Mouse (Mus musculus): ENCODE results near the gene Klhl7.

Gene Klhl7

DNA sequence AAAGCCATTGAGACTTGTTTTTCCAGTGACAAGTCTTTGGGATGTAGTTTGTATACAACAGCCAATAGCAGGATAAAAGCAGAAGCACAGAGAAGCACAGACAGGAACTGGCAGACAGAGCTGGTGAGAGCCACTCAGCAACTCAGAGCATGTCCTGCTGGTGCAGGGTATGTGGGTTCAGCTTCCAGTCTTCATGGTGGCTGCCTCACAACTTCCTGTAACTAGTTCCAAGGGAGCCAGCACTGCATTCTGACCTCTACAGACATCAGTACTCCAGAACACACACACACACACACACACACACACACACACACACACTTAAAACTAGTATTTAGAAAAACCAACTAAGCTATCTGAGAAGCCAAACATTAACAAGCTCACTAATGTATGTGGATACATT is 71.7 kb downstream of the Klhl7 start:
- no peak for DNase-seq (ENCODE audit: low read depth, low spot score)

DNA sequence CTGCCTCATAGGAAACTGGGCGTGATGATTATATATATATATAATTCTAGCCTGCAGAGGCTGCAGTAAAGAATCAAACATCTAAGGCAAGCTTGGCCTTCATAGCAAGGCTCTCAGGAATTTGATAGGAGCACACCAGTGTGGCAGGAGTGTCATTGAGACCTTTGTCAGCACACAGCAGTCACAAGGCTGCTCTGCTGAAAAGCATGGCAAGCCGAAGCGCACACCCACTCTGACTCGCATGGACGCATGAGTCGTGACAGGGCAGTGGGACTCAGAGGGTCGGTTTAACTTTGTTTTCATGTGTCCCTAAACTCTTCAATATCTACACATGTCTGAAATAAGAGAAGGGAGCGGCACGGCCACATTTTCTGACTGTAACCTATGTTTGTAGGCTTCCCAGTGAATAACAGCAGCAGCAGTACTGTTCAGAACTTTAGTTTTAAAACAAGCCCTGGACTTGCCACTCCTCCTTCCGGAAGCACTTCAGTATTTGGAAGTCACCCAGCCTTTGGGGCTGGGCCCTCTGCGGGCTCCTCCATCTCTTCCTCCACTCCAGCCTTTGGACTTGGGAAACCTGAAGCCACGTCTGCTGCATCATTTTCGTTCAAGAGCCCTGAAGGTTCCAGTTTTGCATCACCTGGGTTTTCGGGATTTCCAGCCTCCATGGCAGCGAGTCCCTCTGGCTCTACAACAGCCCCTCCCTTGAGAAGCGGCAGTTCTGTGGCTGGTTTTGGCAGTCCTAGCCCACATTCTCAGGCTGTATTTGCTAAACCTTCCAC is 81.3 kb downstream of the Klhl7 start:
- DNase-seq (ENCODE audit: low read depth, low spot score): no peak

DNA sequence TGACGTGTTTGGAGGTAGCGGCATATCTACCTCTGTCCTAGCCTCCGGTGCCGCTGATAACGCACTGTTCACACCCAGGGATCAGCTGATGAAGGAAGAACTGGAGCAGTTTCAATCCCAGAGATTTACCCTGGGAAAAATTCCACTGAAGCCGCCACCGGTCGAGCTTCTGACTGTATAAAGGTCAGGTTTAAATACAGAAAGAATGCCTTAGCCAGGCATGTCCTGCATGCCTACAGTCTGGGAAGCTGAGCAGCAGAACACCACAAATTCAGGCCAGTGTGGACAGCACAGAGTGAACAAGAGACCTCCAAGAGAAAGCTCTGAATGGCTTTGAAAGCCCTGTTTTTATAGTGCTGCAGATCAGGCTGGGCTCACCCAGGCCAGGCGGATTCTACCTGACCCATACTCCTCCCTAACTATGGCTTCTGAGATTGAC is 81.9 kb downstream of the Klhl7 start:
- DNase-seq (ENCODE audit: low read depth, low spot score): no peak

DNA sequence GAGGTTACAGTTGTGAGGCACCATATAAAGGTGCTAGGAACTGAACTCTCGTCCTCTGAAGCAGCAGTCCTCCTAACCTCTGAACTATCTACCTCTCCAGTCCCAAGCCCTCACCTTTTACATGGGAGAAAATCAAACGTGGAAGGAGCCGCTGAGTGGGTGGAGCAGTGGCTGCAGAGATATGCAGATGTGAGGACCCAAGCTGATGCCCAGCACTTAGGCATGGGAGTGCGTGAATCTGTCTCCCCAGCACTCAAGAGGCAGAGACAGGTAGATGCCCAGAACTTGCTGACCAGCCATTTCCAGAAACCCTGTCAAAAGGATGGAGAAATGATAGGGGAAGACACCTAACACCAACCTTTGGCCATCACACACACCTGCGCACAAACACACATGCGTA is 82.7 kb downstream of the Klhl7 start:
- no peak for DNase-seq (ENCODE audit: low read depth, low spot score)

DNA sequence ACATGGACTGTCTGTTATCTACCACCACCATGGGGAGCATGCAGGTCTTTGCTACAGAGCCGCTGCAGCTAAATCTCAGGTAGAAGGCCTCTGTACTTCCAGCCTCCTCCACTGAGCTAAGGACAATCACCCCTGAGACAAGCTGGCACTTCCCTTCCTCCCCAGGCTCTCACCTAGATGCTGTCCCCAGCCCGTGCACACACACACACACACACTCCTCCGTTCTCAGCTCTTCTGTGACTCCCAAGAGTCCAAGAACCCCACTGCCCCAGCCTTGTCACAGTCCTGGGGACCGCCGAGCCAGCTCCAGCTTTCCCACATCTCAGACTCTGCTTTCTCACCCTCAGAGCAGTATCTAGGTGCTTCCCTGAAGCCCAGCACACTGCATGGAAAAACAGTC is 83.6 kb downstream of the Klhl7 start:
- DNase-seq (ENCODE audit: low read depth, low spot score): no peak

DNA sequence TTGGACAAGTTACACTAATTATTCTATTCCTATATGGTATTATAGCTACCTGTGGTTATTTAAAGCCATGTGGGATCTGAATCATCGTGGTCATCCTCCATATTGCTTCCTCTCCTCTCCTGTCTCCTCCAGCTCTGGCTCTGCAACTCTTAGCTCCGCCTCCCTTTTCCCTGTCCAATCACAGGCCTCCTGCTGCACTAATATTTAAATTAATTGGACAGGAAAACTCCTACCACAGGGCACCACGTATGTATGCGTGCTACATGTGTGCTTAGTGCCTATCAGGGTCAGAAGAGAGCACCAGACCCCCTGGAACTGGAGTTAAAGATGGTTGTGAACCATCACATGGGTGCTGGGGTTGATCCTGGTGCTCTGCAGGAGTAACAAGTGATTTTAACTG is 88.1 kb downstream of the Klhl7 start:
- DNase-seq (ENCODE audit: low read depth, low spot score): no peak

DNA sequence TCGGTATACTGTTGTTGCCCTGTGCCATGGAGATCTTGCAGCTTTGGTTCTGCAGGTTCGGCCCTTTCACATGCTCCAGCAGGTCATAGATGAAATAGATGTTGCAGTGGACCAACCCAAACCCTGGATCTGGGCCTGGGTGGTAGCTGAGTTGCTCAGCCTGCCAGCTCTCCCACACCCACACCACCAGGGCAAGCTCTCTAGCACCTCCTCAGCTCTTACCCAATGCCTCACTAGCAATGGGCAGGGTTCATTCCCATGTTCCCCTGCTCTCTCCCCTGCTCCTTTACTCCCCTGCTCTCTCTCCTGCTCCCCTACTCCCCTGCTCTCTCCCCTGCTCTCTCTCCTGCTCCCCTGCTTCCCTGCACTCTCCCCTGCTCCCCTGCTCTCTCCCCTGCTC is 91.4 kb downstream of the Klhl7 start:
- DNase-seq (ENCODE audit: low read depth, low spot score): no peak

DNA sequence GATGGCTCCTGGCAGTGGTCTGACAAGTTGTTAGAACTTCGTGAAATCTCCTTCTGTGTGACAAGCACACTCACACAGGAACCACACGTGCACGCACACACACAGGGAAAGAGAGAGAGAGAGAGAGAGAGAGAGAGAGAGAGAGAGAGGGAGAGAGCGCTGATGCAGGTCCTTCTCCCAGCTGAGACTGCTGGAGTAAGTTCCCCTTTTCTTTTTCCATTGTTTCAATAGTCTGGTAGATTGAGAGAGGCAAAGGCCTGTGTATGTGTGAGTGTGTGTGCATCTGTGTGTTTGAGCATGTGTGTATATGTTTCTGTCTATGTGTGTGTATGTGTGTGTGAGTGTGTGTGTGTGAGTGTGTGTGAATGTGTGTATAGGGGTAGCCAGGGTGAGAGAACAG is 100.6 kb downstream of the Klhl7 start:
- DNase-seq (ENCODE audit: low read depth, low spot score): no peak

DNA sequence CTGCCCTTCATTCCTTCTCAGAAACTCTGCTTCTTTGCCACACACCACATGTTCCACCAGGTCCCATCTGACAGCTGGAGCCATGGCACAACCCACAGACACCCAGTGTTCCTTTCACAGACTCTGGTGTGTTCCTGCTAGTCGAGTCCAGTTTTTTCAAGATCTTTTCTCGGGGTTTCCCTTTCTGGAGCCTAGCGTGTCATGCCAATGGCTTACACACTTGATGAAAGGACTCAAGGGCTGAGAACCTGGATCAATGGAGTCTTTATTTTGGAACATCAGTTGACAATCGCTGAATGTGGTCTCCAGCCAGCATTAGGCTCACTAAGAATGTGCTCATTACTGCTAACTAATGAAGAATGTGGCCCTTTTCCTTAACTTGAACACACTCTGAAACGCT is 102.1 kb downstream of the Klhl7 start:
- no peak for DNase-seq (ENCODE audit: low read depth, low spot score)

DNA sequence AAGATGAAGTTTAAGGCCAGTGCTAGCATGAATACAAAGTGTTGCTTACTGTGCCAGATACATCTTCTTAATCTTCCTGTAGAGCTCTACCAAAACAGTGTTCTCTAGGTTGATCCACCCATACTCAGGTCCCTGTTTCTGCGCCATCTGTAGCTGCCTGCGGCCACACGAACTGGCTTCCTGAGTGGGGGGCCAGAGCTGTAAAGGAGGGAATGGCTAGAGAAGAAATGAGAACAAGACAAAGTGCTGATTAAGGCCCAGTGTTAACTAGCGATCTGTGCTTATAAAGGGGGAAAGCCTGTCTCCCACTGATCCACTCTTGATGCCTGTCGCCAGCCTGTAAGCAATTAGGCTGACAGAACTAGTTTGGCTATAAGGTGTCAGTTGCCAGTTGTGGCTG is 102.9 kb downstream of the Klhl7 start:
- no peak for DNase-seq (ENCODE audit: low read depth, low spot score)

DNA sequence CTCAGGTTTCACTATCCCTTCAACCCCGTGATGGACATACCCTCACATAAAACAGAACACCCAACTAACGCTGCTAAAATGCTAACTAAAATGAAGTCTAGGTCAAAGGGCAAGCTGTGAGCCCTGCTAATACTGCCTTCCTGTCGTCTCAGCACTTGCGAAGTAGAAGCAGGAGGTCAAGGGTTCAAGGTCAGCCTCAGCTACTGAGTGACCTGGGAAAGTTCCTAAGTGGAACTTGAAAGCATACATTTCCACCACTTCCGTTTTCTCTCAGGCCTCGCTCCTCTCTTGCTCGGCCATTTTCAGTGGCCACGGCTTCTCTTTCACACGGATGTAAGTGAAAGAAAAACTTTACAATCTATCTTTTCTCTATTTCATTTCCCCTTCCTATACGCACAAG is 107.6 kb downstream of the Klhl7 start:
- no peak for DNase-seq (ENCODE audit: low read depth, low spot score)

DNA sequence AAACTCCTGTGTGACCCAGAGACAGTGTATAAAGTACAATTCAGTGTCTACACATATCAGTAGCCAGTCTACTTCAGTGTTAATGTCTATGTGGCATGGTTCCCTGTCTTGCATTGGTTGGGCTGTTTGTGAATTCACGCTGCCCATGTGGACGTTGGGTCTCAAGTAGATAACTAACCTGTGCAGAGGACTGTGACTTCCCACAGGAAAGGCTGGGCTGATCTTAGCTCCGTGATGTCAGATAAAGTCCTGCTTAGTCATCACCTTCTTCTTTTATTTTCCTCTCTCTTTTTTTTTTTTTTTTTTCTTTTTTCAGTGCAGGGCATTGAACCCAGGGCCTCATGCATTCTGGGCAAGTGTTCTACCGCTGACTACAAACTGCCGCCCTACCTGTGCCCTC is 108.1 kb downstream of the Klhl7 start:
- DNase-seq (ENCODE audit: low read depth, low spot score): no peak
